14 mouse cellular contexts compared by ENCODE assay signal in the genomic region with DNA sequence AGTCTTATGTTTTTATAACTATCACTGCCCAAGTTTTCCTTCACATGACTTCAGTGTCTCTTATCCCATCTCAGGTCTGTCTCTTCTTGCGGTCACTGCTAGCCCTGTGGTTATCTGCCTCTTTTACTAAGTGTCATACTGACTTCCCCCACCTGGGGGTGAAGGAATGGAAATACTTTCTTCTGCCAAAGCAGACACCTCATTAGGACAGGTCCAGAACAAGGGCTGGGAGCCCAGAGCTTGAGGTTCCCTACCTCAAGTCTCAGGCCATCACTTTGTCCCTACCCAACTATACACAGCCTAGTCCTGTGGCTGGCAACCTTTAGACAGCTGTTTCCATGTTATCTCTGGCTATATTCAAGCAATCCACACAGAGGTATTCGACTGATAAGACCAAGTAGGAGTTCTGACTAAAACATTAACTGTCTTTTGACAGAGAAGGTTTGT.
A peak's percentile ranks its signal among the peaks of the same experiment; 100 is the strongest.
DNase-seq lines count a peak whose midpoint lies in the region; ATAC-seq and TF ChIP-seq lines count a peak whose summit lies in the region.
"Had no signal": no experiment of that assay in that cellular context is flagged by ENCODE, and none has a peak within 500 bp of the region (broad histone marks: within the 10 kb centered on the region; RNA-seq: fewer than 3 reads in every experiment).

No protein-coding gene starts in this region.

- H3K4me3 ChIP-seq in G1E (ENCODE audit: low read depth, low read length): no peak overlapping the region; the same call in 1 of the 2 replicates
- no peak overlapping the region for H3K4me3 ChIP-seq in intestine, postnatal 0 days (ENCODE audit: low read depth, low read length)
- H3K4me3 ChIP-seq: hindbrain, embryonic 10.5 days; limb, embryonic 10.5 days; neural tube, embryonic 15.5 days had no signal

- peak; percentile 80 for ATAC-seq in G1E (ENCODE audit: extremely low read depth, insufficient number of reproducible peaks, low FRiP score, poor library complexity, severe bottlenecking)
- ATAC-seq in intestine, postnatal 0 days: 0 out of 2 replicates have a peak, but pooled peaks have one; percentile 36
- peak; percentile 69 for ATAC-seq in megakaryocyte-erythroid progenitor cell, adult 5-6 weeks (replicated peaks; ENCODE audit: low FRiP score, low TSS enrichment, poor library complexity, severe bottlenecking)
- ATAC-seq: midbrain, embryonic 16.5 days had no signal

- TF ChIP-seq CTCF in G1E (IDR thresholded peaks at IDR 0.05; ENCODE audit: low read depth, low read length): no peak
- peak; percentile 31; the same call in 1 of the 2 replicates for TF ChIP-seq CTCF in intestine, postnatal 0 days (IDR thresholded peaks at IDR 0.05; ENCODE audit: low read depth)

- peaks cover 34% of the 10 kb centered on the region for H3K36me3 ChIP-seq in G1E (replicated peaks)
- no peaks in the 10 kb centered on the region for H3K36me3 ChIP-seq in intestine, postnatal 0 days (ENCODE audit: control insufficient read depth, insufficient read depth)
- H3K36me3 ChIP-seq: hindbrain, embryonic 10.5 days; limb, embryonic 10.5 days; neural tube, embryonic 15.5 days had no signal

- no peaks in the 10 kb centered on the region for H3K27me3 ChIP-seq in G1E (ENCODE audit: insufficient read depth, low read length)
- no peaks in the 10 kb centered on the region for H3K27me3 ChIP-seq in intestine, postnatal 0 days (replicated peaks; ENCODE audit: control insufficient read depth, insufficient read depth, low read length)
- H3K27me3 ChIP-seq: neural tube, embryonic 15.5 days had no signal

- no peaks in the 10 kb centered on the region for H3K9me3 ChIP-seq in G1E (replicated peaks)
- no peaks in the 10 kb centered on the region for H3K9me3 ChIP-seq in intestine, postnatal 0 days (ENCODE audit: control insufficient read depth)
- H3K9me3 ChIP-seq: hindbrain, embryonic 10.5 days; limb, embryonic 10.5 days; neural tube, embryonic 15.5 days had no signal

- WGBS in intestine, postnatal 0 days: 66% methylated on average over 2 of the region's 2 CpGs

- intact Hi-C loops in left cerebral cortex, postnatal 10 days (cut with DNase I): no loop called here

- H3K9ac ChIP-seq in intestine, postnatal 0 days (ENCODE audit: low read depth, low read length): no peak overlapping the region
- H3K9ac ChIP-seq: neural tube, embryonic 15.5 days had no signal

- H3K4me1 ChIP-seq in G1E (ENCODE audit: insufficient read depth, low read depth, low read length): peaks cover 77% of the 10 kb centered on the region
- peaks cover 10% of the 10 kb centered on the region; the same call in 1 of the 2 replicates for H3K4me1 ChIP-seq in intestine, postnatal 0 days (replicated peaks; ENCODE audit: control insufficient read depth, insufficient read depth, low read length)

- no peak overlapping the region for H3K27ac ChIP-seq in intestine, postnatal 0 days (ENCODE audit: low read depth, low read length)
- H3K27ac ChIP-seq: limb, embryonic 10.5 days; neural tube, embryonic 15.5 days had no signal

- H3K4me2 ChIP-seq in intestine, postnatal 0 days (replicated peaks; ENCODE audit: low read depth): no peak overlapping the region
- H3K4me2 ChIP-seq: neural tube, embryonic 15.5 days had no signal

- peak; percentile 55 for DNase-seq in CD4-positive helper T cell, adult 2 months (ENCODE audit: low read depth, low spot score)
- DNase-seq in G1E (ENCODE audit: low spot score): peak; percentile 53
- DNase-seq in testis, postnatal 14 days (ENCODE audit: low spot score): no peak
- DNase-seq in left cerebral cortex, postnatal 10 days (ENCODE audit: extremely low spot score in 1 of 2, low spot score in 2 of 2): no peak
- no peak for DNase-seq in ovary, adult 18-20 months (ENCODE audit: low spot score)
- DNase-seq: cerebellum, adult 2 months; kidney, adult 8-10 months; lung, postnatal 14 days had no signal

Comparison
In these comparisons a context has a peak if more than half of its experiments do, and no peak if none do; other contexts are left out.
1. DNase-seq: peak in CD4-positive helper T cell, adult 2 months (single experiment) and G1E (single experiment); none in testis, postnatal 14 days (single experiment), left cerebral cortex, postnatal 10 days (0 of 2) and ovary, adult 18-20 months (single experiment).
2. Peak in every context shown above with its lines, with median percentiles within 50 percentile points of each other: ATAC-seq.